Mouse (Mus musculus): ENCODE measurements around the gene Tmc6. TPM values are rescaled to one million over a fixed set of nuclear protein-coding genes. Genes with fewer than 3 reads are reported as not detected.

The Tmc6 gene
- polyA plus RNA-seq (2017; shearing (Covaris generic)) = 166 TPM

GRCm38 (mm10) chr11:117781993-117782704 is at the start of gene Tmc6, which contains the start of gene Tmc8:
Gene Tmc6 (minus strand): TSS chr11:117782198.
Gene Tmc8 (plus strand): TSS chr11:117782076.

DNA sequence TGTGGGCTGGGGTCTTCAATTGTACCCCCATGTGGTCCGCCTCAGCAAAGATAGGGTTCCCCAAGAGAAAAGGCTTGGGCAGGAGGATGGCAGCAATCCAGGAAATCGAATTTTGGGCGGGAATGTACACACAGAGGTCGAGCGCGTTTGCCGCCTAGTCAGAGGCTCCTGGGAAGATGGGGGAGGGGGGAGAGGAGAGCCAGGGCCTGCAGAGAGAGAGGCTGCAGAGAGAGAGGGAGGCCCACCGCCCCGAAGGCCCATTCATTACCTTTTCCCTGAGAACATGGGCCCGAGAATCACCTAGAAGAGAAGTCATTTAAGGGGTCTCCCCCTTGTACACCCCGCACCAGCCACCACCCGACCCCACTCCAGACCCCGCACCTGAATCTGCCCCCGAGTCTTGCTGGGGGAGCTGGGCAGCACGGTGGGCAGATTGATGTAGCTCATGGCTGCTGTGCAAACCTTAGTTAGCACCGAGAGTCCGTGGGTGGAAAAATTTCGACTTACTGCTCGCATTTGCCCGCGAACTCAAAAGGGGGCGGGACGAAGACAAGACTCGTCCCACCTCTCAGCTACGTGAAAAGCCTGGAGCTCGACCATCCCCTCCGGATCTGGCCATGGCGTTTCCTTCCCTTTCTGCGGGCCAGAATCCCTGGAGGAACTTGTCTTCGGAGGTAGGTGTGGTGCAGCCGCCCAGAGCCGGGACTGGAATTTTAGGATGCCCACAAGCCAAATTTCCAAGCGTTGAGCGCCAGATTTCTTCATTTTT is 43.5 kb upstream of the Tmc6 start, which contains the start of the genes Afmid and Tk1:
Afmid (plus strand) TSS at position 592 of the 769 bp plus-strand sequence.
Tk1 (minus strand) TSS at position 760 of the 769 bp plus-strand sequence.

GRCm38 (mm10) chr11:117809407-117810311 is 27.7 kb upstream of the Tmc6 start, which contains the start of the genes Gm20708 and Syngr2:
Gene Gm20708 (plus strand): TSS chr11:117809668.
Gene Syngr2 (plus strand): TSS chr11:117809668.

GRCm38 (mm10) chr11:117797511-117798159 is 15.6 kb upstream of the Tmc6 start, which contains the start of gene 6030468B19Rik:
Gene 6030468B19Rik (plus strand): TSS chr11:117797660.

Other genes with a start within 250 kb of the Tmc6 start
- gene Tnrc6c, start 127.9 kb downstream of the Tmc6 start, polyA plus RNA-seq (2017; shearing (Covaris generic)) = 9.7 TPM
- gene Tmc8, start 122 bp downstream of the Tmc6 start, polyA plus RNA-seq (2017; shearing (Covaris generic)) = 143 TPM
- 0.68 TPM for gene 6030468B19Rik, start 15.5 kb upstream of the Tmc6 start, polyA plus RNA-seq (2017; shearing (Covaris generic))
- gene Gm20708, start 27.5 kb upstream of the Tmc6 start, polyA plus RNA-seq (2017; shearing (Covaris generic)) = 5.6 TPM
- 177 TPM for gene Syngr2, start 27.5 kb upstream of the Tmc6 start, polyA plus RNA-seq (2017; shearing (Covaris generic))
- 30.3 TPM for gene Afmid, start 43.7 kb upstream of the Tmc6 start, polyA plus RNA-seq (2017; shearing (Covaris generic))
- 34.4 TPM for gene Tk1, start 43.9 kb upstream of the Tmc6 start, polyA plus RNA-seq (2017; shearing (Covaris generic))
- 16.9 TPM for gene Birc5, start 67.1 kb upstream of the Tmc6 start, polyA plus RNA-seq (2017; shearing (Covaris generic))
- not detected for gene Tmem235, start 78.6 kb upstream of the Tmc6 start, polyA plus RNA-seq (2017; shearing (Covaris generic))
- gene Tha1, start 91.3 kb upstream of the Tmc6 start, polyA plus RNA-seq (2017; shearing (Covaris generic)) = 20.7 TPM
- gene Socs3, start 187.8 kb upstream of the Tmc6 start, polyA plus RNA-seq (2017; shearing (Covaris generic)) = 51.2 TPM
- 40.3 TPM for gene Pgs1, start 204.1 kb upstream of the Tmc6 start, polyA plus RNA-seq (2017; shearing (Covaris generic))